ENCODE assay signal across 8 mouse cellular contexts in the genomic region with DNA sequence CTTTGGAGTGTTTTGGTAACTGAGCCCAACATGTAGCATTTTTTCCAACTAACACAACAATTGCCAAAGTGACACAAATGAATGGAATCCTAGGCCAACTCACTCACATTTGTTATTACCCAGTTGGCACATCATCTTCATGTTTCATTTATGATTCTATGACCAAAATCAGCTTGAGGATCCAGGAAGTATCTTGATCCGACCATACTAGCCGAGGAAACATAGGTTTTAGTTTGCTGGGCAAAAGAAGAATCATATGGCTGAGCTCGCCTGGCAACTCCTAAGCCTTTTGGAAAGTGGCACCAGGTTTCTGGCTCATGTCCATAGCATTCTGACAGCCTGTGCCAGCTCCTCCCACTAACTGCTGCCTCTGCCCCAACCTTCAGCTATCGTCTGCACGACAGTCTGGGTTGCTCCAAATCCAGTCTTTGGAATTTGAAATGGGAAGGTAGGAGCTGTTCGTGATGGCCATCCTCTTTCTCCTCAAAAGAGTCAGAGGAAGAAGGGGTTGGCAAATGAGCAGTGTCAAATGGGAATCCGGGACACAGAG.
DNase-seq lines count a peak whose midpoint lies in the region; ATAC-seq and TF ChIP-seq lines count a peak whose summit lies in the region.

No protein-coding gene starts in this region.

- no peak for TF ChIP-seq CTCF in hindbrain, postnatal 0 days (IDR thresholded peaks at IDR 0.05; ENCODE audit: low read depth)
- no peak for TF ChIP-seq CTCF in intestine, postnatal 0 days (IDR thresholded peaks at IDR 0.05; ENCODE audit: low read depth)

- intact Hi-C loops in left cerebral cortex, postnatal 36 days (cut with DNase I): no loop called here

- no peaks in the 10 kb centered on the region for H3K27me3 ChIP-seq in embryonic facial prominence, embryonic 14.5 days (replicated peaks; ENCODE audit: control insufficient read depth, insufficient read depth, low read length)
- no peaks in the 10 kb centered on the region for H3K27me3 ChIP-seq in embryonic facial prominence, embryonic 10.5 days (replicated peaks; ENCODE audit: low read depth, poor library complexity, severe bottlenecking)
- H3K27me3 ChIP-seq in hindbrain, postnatal 0 days (ENCODE audit: insufficient read depth, low read length): no peaks in the 10 kb centered on the region
- no peaks in the 10 kb centered on the region for H3K27me3 ChIP-seq in intestine, postnatal 0 days (replicated peaks; ENCODE audit: control insufficient read depth, insufficient read depth, low read length)

- no peak for ATAC-seq in embryonic facial prominence, embryonic 14.5 days (ENCODE audit: low read depth)
- ATAC-seq in hindbrain, postnatal 0 days: peak; percentile 62; the same call in 1 of the 2 replicates
- ATAC-seq in intestine, postnatal 0 days: no peak

- WGBS in embryonic facial prominence, embryonic 14.5 days: 61% methylated on average over 7 of the region's 7 CpGs
- 86% methylated on average over 7 of the region's 7 CpGs for WGBS in embryonic facial prominence, embryonic 10.5 days
- 44% methylated on average over 7 of the region's 7 CpGs for WGBS in hindbrain, postnatal 0 days
- WGBS in intestine, postnatal 0 days: 71% methylated on average over 7 of the region's 7 CpGs

- no peak overlapping the region for H3K4me3 ChIP-seq in embryonic facial prominence, embryonic 14.5 days (ENCODE audit: low read depth, low read length)
- no peak overlapping the region for H3K4me3 ChIP-seq in embryonic facial prominence, embryonic 10.5 days
- H3K4me3 ChIP-seq in hindbrain, postnatal 0 days (ENCODE audit: low read length): no peak overlapping the region
- H3K4me3 ChIP-seq in intestine, postnatal 0 days (ENCODE audit: low read depth, low read length): no peak overlapping the region

- DNase-seq in embryonic facial prominence, embryonic 14.5 days (ENCODE audit: low spot score): peak; percentile 69
- no peak for DNase-seq in embryonic facial prominence, embryonic 10.5 days (ENCODE audit: low spot score)
- peak; percentile 79 for DNase-seq in Muller cell, postnatal 12 days (ENCODE audit: inconsistent ontology term)
- peak; percentile 68 to 74 for DNase-seq in cerebellum, postnatal 36 days
- peak; percentile 87 for DNase-seq in hindbrain, postnatal 0 days (ENCODE audit: low spot score)
- DNase-seq in left cerebral cortex, postnatal 36 days (ENCODE audit: low spot score in 2 of 2): peak; percentile 76 to 84
- DNase-seq in thymus, postnatal 36 days: no peak

- H3K9ac ChIP-seq in embryonic facial prominence, embryonic 14.5 days (ENCODE audit: low read depth, low read length): no peak overlapping the region
- no peak overlapping the region for H3K9ac ChIP-seq in hindbrain, postnatal 0 days (replicated peaks; ENCODE audit: low read length)
- H3K9ac ChIP-seq in intestine, postnatal 0 days (ENCODE audit: low read depth, low read length): no peak overlapping the region

- H3K4me1 ChIP-seq in embryonic facial prominence, embryonic 14.5 days (ENCODE audit: control insufficient read depth, insufficient read depth, low read length): peaks cover 3% of the 10 kb centered on the region; the same call in 1 of the 2 replicates
- no peaks in the 10 kb centered on the region for H3K4me1 ChIP-seq in embryonic facial prominence, embryonic 10.5 days
- H3K4me1 ChIP-seq in hindbrain, postnatal 0 days (ENCODE audit: insufficient read depth, low read length): peaks cover 19% of the 10 kb centered on the region
- no peaks in the 10 kb centered on the region for H3K4me1 ChIP-seq in intestine, postnatal 0 days (replicated peaks; ENCODE audit: control insufficient read depth, insufficient read depth, low read length)

- no peak overlapping the region for H3K4me2 ChIP-seq in embryonic facial prominence, embryonic 14.5 days (ENCODE audit: low read depth, low read length)
- peak overlapping the region; percentile 13; the same call in 1 of the 2 replicates for H3K4me2 ChIP-seq in hindbrain, postnatal 0 days (ENCODE audit: low read depth, low read length)
- H3K4me2 ChIP-seq in intestine, postnatal 0 days (replicated peaks; ENCODE audit: low read depth): no peak overlapping the region

- no peaks in the 10 kb centered on the region for H3K9me3 ChIP-seq in embryonic facial prominence, embryonic 14.5 days (ENCODE audit: control insufficient read depth, low read length)
- no peaks in the 10 kb centered on the region for H3K9me3 ChIP-seq in embryonic facial prominence, embryonic 10.5 days
- no peaks in the 10 kb centered on the region for H3K9me3 ChIP-seq in hindbrain, postnatal 0 days (ENCODE audit: low read length)
- H3K9me3 ChIP-seq in intestine, postnatal 0 days (ENCODE audit: control insufficient read depth): no peaks in the 10 kb centered on the region

- no peak overlapping the region for H3K27ac ChIP-seq in embryonic facial prominence, embryonic 14.5 days (replicated peaks; ENCODE audit: low read depth, low read length)
- H3K27ac ChIP-seq in embryonic facial prominence, embryonic 10.5 days (replicated peaks): no peak overlapping the region
- H3K27ac ChIP-seq in hindbrain, postnatal 0 days: no peak overlapping the region
- H3K27ac ChIP-seq in intestine, postnatal 0 days (ENCODE audit: low read depth, low read length): no peak overlapping the region

- no peaks in the 10 kb centered on the region for H3K36me3 ChIP-seq in embryonic facial prominence, embryonic 14.5 days (ENCODE audit: control insufficient read depth, insufficient read depth, low read length)
- H3K36me3 ChIP-seq in embryonic facial prominence, embryonic 10.5 days (replicated peaks): no peaks in the 10 kb centered on the region
- no peaks in the 10 kb centered on the region for H3K36me3 ChIP-seq in hindbrain, postnatal 0 days (ENCODE audit: insufficient read depth, low read length)
- no peaks in the 10 kb centered on the region for H3K36me3 ChIP-seq in intestine, postnatal 0 days (ENCODE audit: control insufficient read depth, insufficient read depth)

Comparison
In these comparisons a context has a peak if more than half of its experiments do, and no peak if none do; other contexts are left out.
1. DNase-seq: peak in embryonic facial prominence, embryonic 14.5 days (single experiment), Muller cell, postnatal 12 days (single experiment), cerebellum, postnatal 36 days (2 of 2), hindbrain, postnatal 0 days (single experiment) and left cerebral cortex, postnatal 36 days (2 of 2); none in embryonic facial prominence, embryonic 10.5 days (single experiment) and thymus, postnatal 36 days (0 of 2).